Mouse (Mus musculus) Patski (cell line): ENCODE results near the gene Olfr212. TPM values are rescaled to one million over a fixed set of nuclear protein-coding genes. Genes with fewer than 3 reads are reported as not detected.
"Not testable (repeated sequence)": the region's sequence is repeated elsewhere in the genome, so short reads cannot be mapped to it uniquely, and the experiment has no call there.

Experiments used
- ATAC-seq: fragments of 100-300 bp; one replicate; pipeline ENCODE4 v1.8.0; 2021
- CTCF ChIA-PET: fragments of 350-600 bp; sonication (Branson Sonifier 250); formaldehyde crosslinking; loops from one replicate; lab custom pipeline; 2022; ENCODE audit warnings: inconsistent platforms; lab: Charles Lee
- POLR2A ChIA-PET: fragments of 350-600 bp; sonication (Branson Sonifier 250); formaldehyde crosslinking; loops from one replicate; lab custom pipeline; 2022; ENCODE audit warnings: antibody characterized with exemption, inconsistent platforms; lab: Charles Lee
- DNase-seq: peaks from one replicate; pipeline ENCODE4 v3.0.0-alpha.2; 2011; ENCODE audit warnings: low read depth, low spot score
- H3K27me3 ChIP-seq: fragments of 371-371 bp; one replicate; pipeline ENCODE4 v1.5.1; 2021
- CTCF ChIP-seq: fragments of 100-300 bp; IDR thresholded peaks from one replicate; pipeline ENCODE4 v1.5.1; 2021
- in situ Hi-C: fragments of 300-500 bp; cut with MboI; formaldehyde crosslinking; loops from 3 replicates; pipeline ENCODE4 v1.11.1; 2018; ENCODE audit warnings: low pct_unique_long_range_greater_than_20kb, mixed read lengths
- polyA plus RNA-seq: library from polyadenylated mRNA; unstranded; gene quantifications from one replicate; pipeline ENCODE4 v1.2.3, GENCODE M21; 2021

The Olfr212 gene
- polyA plus RNA-seq = 0.04 TPM

DNA sequence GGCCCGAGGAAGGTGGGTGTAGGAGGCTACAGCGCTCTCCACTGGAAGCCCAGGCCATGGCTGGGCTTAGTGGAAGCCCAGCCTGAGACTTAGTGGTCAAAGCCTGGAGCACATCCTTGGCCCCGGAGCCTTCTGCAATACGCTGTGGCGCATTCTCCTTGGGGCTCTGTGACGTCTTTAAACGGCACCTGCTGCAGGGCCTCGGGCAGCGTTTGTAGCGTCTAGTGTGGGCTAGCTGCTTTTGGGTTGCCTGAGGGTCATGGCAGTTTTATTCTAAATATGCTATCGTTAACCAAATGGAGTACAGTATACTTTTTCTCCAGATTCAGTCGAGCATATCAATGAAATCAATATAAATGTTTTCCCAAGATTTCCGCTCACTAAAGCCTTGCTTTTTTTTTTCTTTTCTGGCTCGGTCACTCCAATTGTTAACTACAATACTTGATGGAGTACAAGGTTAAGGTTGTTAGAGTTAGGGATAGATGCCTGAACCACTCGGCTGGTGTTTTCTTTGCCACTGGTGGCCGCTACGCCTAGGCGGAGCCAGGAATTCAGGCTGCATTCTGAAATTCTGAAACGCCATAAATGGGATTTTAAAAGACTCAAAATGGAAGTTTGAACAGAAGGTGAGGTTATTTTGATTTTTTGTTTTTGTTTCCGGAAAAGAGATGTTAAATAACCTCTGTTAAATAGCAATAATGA, at the start of gene Olfr212:
TSS of gene Olfr212 (plus strand) at position 215 of the 702 bp plus-strand sequence.
- CTCF ChIA-PET = not testable (repeated sequence)

DNA sequence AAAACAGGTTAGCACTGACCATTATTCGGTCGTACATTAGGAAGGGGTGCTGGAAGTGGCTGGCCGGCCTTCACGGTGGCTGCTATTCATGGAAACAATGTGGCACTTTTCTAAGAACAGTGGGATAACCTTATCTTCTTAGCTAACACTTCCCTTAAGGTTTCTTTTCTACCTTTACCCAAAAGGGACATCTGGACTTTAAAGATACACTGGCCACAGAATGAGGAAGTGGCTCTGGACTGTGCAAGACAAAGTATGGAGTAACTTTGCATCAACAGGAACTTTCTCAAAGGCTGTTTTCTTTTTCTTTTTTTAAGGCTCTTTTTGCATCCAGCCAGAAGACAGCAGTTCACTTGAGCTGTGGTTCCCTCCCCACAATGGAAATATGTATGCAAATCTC, 47.6 kb upstream of the Olfr212 start:
- no peak for TF ChIP-seq CTCF
- in situ Hi-C loops = no loop called here
- DNase-seq (no peak), ATAC-seq (no peak)
- CTCF ChIA-PET = no interaction called here
- POLR2A ChIA-PET = no interaction called here
- peaks cover 47% of the 10 kb centered on the region for H3K27me3 ChIP-seq

More for the DNA sequence above, at the start of gene Olfr212:
- H3K27me3 ChIP-seq, ATAC-seq, DNase-seq, POLR2A ChIA-PET, in situ Hi-C loops: not testable (repeated sequence)

DNA sequence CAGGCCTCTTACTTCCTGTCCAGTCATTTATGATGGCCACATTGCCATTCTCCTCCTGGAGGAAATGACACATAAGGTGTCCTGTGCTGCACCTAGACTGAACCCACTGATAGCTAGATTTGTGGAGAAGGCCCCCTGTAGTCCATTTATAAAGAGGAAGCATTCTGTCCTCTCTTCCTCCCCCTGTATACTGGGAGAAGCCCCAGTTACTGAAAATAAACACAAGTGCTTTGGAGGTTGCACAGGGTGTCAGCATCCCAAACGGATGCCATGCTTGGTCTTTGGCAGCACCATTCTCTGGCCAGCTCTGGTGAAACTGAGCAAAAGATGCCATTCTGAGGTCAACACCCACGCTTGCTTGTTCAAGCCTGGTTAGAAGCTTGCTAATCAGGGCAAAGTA, 47.1 kb upstream of the Olfr212 start:
- DNase-seq = no peak
- POLR2A ChIA-PET = no interaction called here
- no peak for ATAC-seq
- in situ Hi-C loops = no loop called here
- CTCF ChIA-PET = no interaction called here
- peaks cover 47% of the 10 kb centered on the region for H3K27me3 ChIP-seq
- TF ChIP-seq CTCF = no peak

DNA sequence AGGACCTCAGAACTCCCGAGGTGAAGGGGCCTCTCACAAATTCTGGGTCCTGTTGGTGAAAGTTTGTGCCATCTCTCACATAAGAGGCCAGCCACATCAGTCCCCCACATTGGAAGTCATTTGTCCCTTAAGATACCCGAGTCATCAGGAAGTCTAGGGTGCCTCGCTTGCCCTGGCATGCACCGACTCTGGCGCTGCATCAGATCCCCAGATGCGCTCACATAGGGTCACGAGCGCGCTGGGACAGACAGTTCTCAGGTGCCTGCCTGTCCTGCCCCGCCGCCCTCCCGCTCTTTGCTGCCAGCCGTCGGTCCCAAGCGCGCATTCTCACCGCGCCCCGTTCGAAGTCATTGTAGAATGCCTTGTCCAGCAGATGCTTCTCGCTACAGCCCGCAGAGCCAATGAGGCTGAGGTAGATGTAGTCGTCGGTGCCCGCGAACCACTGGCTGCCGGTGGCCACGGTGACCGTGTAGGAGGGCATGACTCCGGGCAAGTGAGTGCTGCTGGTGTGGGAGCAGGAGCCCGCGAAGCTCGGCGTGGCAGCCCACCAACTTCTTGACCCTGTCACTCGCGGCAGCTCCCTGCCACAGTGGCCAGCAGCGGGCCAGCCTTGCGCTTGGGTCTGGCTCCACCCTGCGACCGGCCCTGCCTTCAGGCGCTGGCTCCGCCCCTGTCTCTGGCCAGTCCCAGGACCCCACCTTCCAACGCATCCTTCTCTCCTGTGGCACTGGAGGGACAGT, 45.6 kb upstream of the Olfr212 start, which contains the start of gene Alox5:
TSS of gene Alox5 (minus strand) at position 635 of the 740 bp plus-strand sequence.
- ChIA-PET CTCF (no interaction called here), POLR2A (no interaction called here)
- DNase-seq (no peak), ATAC-seq (no peak)
- no peak for TF ChIP-seq CTCF
- in situ Hi-C loops = no loop called here
- peaks cover 43% of the 10 kb centered on the region for H3K27me3 ChIP-seq

DNA sequence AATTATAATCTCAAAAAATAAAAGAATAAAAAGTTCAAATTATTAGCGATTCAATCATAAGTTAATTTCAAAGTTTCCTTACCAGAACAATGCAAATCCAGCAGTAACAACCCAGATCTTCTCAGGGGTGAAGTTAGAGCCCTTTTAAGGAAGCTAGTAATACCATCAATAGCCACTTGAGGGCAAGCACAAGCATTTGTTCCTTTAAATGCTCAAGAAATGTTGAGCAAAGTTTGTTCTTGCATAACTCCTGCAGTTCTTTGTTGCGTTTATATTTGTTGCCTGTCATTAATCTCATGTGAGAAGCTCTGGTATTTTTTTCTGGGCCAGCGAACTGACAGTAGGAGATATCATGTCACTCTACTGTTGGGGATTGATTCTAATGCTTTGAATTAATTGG, 38.2 kb upstream of the Olfr212 start:
- no peak for ATAC-seq
- ChIA-PET CTCF (no interaction called here), POLR2A (no interaction called here)
- TF ChIP-seq CTCF = peak; percentile 38
- DNase-seq = no peak
- in situ Hi-C loops = no loop called here
- peaks cover 20% of the 10 kb centered on the region for H3K27me3 ChIP-seq

DNA sequence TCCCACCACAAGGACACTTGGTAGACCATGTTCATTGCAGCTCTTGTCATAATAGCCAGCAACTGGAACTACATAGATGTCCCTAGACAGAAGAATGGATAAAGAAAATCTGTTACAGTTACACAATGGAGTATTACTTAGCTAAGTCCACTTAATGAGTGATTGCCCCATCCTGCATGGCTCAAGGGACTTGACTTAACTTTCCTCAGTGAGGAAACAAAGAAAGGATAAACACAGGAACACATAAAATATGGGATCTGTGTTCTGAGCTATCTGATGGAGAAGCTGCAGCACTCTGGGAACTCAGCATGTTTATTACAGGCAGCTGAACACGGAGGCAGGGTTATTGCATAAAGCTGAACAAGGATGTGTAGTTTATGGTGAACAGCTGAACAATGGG, 21.2 kb upstream of the Olfr212 start:
- in situ Hi-C loops = no loop called here
- ATAC-seq = no peak
- ChIA-PET POLR2A (no interaction called here), CTCF (interaction anchor here (1.1 kb wide), 1 partner anchor 10 kb away, joined by 3 read pairs; no protein-coding TSS in a partner anchor)
- H3K27me3 ChIP-seq = peaks cover 59% of the 10 kb centered on the region
- TF ChIP-seq CTCF = no peak
- no peak for DNase-seq

DNA sequence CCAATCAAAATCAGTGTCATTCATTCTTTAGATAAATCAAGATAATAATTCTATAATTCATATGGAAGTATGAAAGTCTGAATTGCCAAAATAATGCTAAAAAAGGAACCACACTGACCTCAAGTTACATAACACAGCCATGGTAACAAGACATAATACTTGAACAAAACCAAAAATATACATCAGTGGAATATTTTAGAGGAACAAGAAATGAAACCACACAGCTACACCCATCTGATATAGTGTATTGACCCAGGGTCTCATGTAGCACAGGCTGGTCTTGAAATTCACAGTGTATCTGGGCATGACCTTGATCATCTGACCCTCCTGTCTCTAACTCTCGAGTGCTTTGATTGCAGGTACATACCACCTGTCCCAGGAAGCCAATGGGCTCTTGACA, 19.5 kb upstream of the Olfr212 start:
- peaks cover 70% of the 10 kb centered on the region for H3K27me3 ChIP-seq
- CTCF ChIA-PET = no interaction called here
- DNase-seq = no peak
- POLR2A ChIA-PET = no interaction called here
- in situ Hi-C loops = no loop called here
- TF ChIP-seq CTCF = no peak
- no peak for ATAC-seq

DNA sequence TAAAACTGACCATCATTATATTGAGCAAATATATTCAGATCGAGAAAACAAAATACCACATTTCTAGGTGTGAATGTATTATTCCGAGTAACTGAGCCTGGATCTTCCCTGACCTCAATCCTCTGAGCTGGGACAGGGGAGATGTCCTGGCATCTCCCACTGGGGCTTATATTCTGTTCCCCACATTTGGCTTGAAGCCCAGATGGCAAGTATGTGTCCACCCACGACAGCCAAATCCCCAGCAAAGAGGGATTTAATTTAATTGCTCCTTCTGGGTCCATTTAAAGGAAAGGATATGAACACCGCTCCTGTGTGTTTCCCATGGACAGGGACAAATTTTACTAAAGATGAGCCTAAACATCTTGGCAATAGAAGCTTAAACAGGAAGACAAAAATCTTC, 17.5 kb upstream of the Olfr212 start, which contains the start of gene Olfr211:
TSS of gene Olfr211 (plus strand) at position 301 of the 400 bp plus-strand sequence.
- in situ Hi-C loops = no loop called here
- TF ChIP-seq CTCF = no peak
- CTCF ChIA-PET = no interaction called here
- POLR2A ChIA-PET = interaction anchor here (1.9 kb wide), 1 partner anchor 31 kb away, joined by 4 read pairs; no protein-coding TSS in a partner anchor
- DNase-seq (no peak), ATAC-seq (no peak)
- H3K27me3 ChIP-seq = peaks cover 71% of the 10 kb centered on the region

DNA sequence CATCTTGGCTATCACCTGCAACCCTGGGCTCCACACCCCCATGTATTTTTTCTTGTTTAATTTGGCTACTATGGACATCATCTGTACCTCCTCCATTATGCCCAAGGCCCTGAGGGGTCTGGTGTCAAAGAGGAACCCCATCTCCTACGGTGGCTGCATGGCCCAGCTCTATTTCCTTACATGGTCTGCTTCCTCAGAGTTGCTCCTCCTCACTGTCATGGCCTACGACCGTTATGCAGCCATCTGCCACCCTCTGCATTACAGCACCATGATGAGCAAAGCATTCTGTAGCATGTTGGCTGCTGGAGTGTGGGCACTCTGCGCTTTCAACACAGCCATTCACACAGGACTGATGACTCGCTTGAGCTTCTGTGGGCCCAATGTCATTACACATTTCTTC, 12.6 kb upstream of the Olfr212 start:
- in situ Hi-C loops = no loop called here

DNA sequence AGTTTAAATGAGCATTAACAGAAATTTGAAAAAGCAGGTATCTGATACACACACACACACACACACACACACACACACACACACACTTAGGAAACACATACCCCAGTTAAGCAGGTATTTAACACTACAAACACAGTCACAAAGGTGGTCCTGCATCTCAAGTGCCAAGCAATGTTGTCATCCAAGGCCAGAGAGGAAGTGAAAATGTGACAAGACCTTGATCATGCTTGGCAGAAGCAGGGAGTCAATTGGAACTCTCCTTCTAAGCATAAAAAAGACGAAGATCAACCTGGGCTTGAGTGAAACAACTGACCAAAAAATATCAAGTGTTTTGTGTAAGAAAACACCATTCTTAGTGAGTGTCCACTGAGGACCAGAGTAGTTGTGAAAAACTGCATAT, 10.4 kb upstream of the Olfr212 start:
- CTCF ChIA-PET = no interaction called here
- in situ Hi-C loops = no loop called here
- POLR2A ChIA-PET = no interaction called here
- DNase-seq = no peak
- peaks cover 53% of the 10 kb centered on the region for H3K27me3 ChIP-seq
- TF ChIP-seq CTCF = no peak
- no peak for ATAC-seq

More for the DNA sequence above, 12.6 kb upstream of the Olfr212 start:
- H3K27me3 ChIP-seq = peaks cover 74% of the 10 kb centered on the region
- POLR2A ChIA-PET = no interaction called here
- DNase-seq = no peak
- no peak for ATAC-seq
- TF ChIP-seq CTCF = no peak
- CTCF ChIA-PET = no interaction called here

DNA sequence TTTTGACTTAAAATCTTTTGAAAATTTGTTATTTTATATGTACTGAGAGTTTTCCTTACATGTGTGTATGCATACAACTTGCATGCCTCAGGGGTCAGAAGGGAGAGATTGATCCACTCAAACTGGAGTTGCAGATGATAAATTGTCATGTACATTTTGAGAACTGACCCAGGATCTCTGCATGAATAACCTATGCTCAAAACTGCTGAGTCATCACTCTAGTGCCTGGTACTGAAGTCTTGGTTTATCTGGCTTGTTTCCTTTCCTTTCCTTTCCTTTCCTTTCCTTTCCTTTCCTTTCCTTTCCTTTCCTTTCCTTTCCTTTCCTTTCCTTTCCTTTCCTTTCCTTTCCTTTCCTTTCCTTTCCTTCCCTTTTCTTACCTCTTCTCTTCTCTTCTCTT, 8.5 kb downstream of the Olfr212 start:
- in situ Hi-C loops = no loop called here
- no peak for ATAC-seq
- CTCF ChIA-PET = no interaction called here

More for the DNA sequence above, 8.5 kb downstream of the Olfr212 start:
- peaks cover 27% of the 10 kb centered on the region for H3K27me3 ChIP-seq
- no peak for TF ChIP-seq CTCF
- no peak for DNase-seq
- POLR2A ChIA-PET = no interaction called here
